Comparison of ENCODE assay signal across 24 mouse cellular contexts in genomic region chr3:68105081-68105685, GRCm38 (mm10). TPM values are rescaled to one million over a fixed set of nuclear protein-coding genes. Genes with fewer than 3 reads are reported as not detected.
DNase-seq lines count a peak whose midpoint lies in the region; ATAC-seq and TF ChIP-seq lines count a peak whose summit lies in the region.
"Had no signal": no experiment of that assay in that cellular context is flagged by ENCODE, and none has a peak within 500 bp of the region (broad histone marks: within the 10 kb centered on the region; RNA-seq: fewer than 3 reads in every experiment).

No protein-coding gene starts in this region.

- DNase-seq in hindbrain, embryonic 14.5 days (ENCODE audit: low spot score), result no peak
- no peak for DNase-seq in hindbrain, embryonic 11.5 days (ENCODE audit: low spot score)
- DNase-seq in midbrain, postnatal 0 days (ENCODE audit: low spot score), result peak; percentile 44
- DNase-seq in brain, embryonic 14.5 days (ENCODE audit: low read depth), result peak; percentile 59
- peak; percentile 36 for DNase-seq in hindbrain, postnatal 0 days (ENCODE audit: low spot score)
- DNase-seq in lung, postnatal 0 days (ENCODE audit: low spot score), result no peak
- DNase-seq in left cerebral cortex, adult 9 months (ENCODE audit: low spot score in 2 of 2), result no peak
- DNase-seq: adrenal gland, adult 8-10 months; adrenal gland, postnatal 25 days; cerebellum, adult 18-20 months; cerebellum, adult 9-10 months; cerebellum, postnatal 14 days; gastrocnemius, postnatal 25 days; heart, adult 18-20 months; heart, postnatal 10 days; heart, postnatal 36 days had no signal

- no peak overlapping the region for H3K9ac ChIP-seq in hindbrain, embryonic 14.5 days
- no peak overlapping the region for H3K9ac ChIP-seq in hindbrain, embryonic 11.5 days (ENCODE audit: low read depth, low read length)
- no peak overlapping the region for H3K9ac ChIP-seq in midbrain, postnatal 0 days (replicated peaks; ENCODE audit: low read length, poor library complexity, severe bottlenecking)
- H3K9ac ChIP-seq in midbrain, embryonic 16.5 days (ENCODE audit: low read depth, low read length), result no peak overlapping the region
- H3K9ac ChIP-seq in hindbrain, postnatal 0 days (replicated peaks; ENCODE audit: low read length), result no peak overlapping the region
- H3K9ac ChIP-seq in lung, postnatal 0 days (replicated peaks; ENCODE audit: low read depth), result no peak overlapping the region
- H3K9ac ChIP-seq: forebrain, embryonic 15.5 days; heart, embryonic 12.5 days; heart, embryonic 15.5 days; hindbrain, embryonic 15.5 days had no signal

- no peak for TF ChIP-seq POLR2A in brain, embryonic 14.5 days (IDR thresholded peaks at IDR 0.05; ENCODE audit: borderline replicate concordance, extremely low read depth, insufficient read depth, insufficient read length, poor library complexity, severe bottlenecking)

- no peak overlapping the region for H3K4me2 ChIP-seq in hindbrain, embryonic 14.5 days (replicated peaks)
- H3K4me2 ChIP-seq in hindbrain, embryonic 11.5 days (replicated peaks; ENCODE audit: low read depth, low read length), result no peak overlapping the region
- H3K4me2 ChIP-seq in midbrain, postnatal 0 days (ENCODE audit: low read depth, low read length, poor library complexity, severe bottlenecking), result no peak overlapping the region
- no peak overlapping the region for H3K4me2 ChIP-seq in midbrain, embryonic 16.5 days (ENCODE audit: low read length)
- H3K4me2 ChIP-seq in hindbrain, postnatal 0 days (ENCODE audit: low read depth, low read length), result no peak overlapping the region
- no peak overlapping the region for H3K4me2 ChIP-seq in lung, postnatal 0 days (replicated peaks; ENCODE audit: low read depth, low read length)
- H3K4me2 ChIP-seq: forebrain, embryonic 15.5 days; heart, embryonic 12.5 days; heart, embryonic 15.5 days; hindbrain, embryonic 15.5 days had no signal

- no peak overlapping the region for H3K4me3 ChIP-seq in hindbrain, embryonic 14.5 days (replicated peaks; ENCODE audit: low read length)
- H3K4me3 ChIP-seq in hindbrain, embryonic 11.5 days (ENCODE audit: low read depth, low read length), result no peak overlapping the region
- no peak overlapping the region for H3K4me3 ChIP-seq in midbrain, postnatal 0 days (ENCODE audit: low read depth, low read length)
- H3K4me3 ChIP-seq in midbrain, embryonic 16.5 days (ENCODE audit: low read depth, low read length), result no peak overlapping the region
- H3K4me3 ChIP-seq in hindbrain, postnatal 0 days (ENCODE audit: low read length), result no peak overlapping the region
- H3K4me3 ChIP-seq in lung, postnatal 0 days (ENCODE audit: low read depth, low read length), result no peak overlapping the region
- H3K4me3 ChIP-seq: forebrain, embryonic 10.5 days; forebrain, embryonic 15.5 days; heart, embryonic 12.5 days; heart, embryonic 15.5 days; hindbrain, embryonic 15.5 days had no signal

- 0 out of 2 replicates have a peak overlapping the region, but pooled peaks have one; percentile 38 for H3K27ac ChIP-seq in hindbrain, embryonic 14.5 days
- H3K27ac ChIP-seq in hindbrain, embryonic 11.5 days (ENCODE audit: low read depth, low read length), result no peak overlapping the region
- no peak overlapping the region for H3K27ac ChIP-seq in midbrain, postnatal 0 days (ENCODE audit: low read depth, low read length)
- H3K27ac ChIP-seq in midbrain, embryonic 16.5 days (ENCODE audit: low read length), result no peak overlapping the region
- H3K27ac ChIP-seq in hindbrain, postnatal 0 days, result no peak overlapping the region
- no peak overlapping the region for H3K27ac ChIP-seq in lung, postnatal 0 days (ENCODE audit: low read length)
- H3K27ac ChIP-seq: forebrain, embryonic 10.5 days; forebrain, embryonic 15.5 days; heart, embryonic 15.5 days; hindbrain, embryonic 15.5 days had no signal

- H3K4me1 ChIP-seq in hindbrain, embryonic 14.5 days (replicated peaks; ENCODE audit: control insufficient read depth, insufficient read depth, low read length), result peaks cover 10% of the 10 kb centered on the region; the same call in 1 of the 2 replicates
- no peaks in the 10 kb centered on the region for H3K4me1 ChIP-seq in hindbrain, embryonic 11.5 days (replicated peaks; ENCODE audit: control insufficient read depth, insufficient read depth, low read length)
- H3K4me1 ChIP-seq in midbrain, postnatal 0 days (ENCODE audit: insufficient read depth, low read length), result no peaks in the 10 kb centered on the region
- H3K4me1 ChIP-seq in midbrain, embryonic 16.5 days (ENCODE audit: control insufficient read depth, insufficient read depth, low read length), result peaks cover 5% of the 10 kb centered on the region; the same call in 1 of the 2 replicates
- no peaks in the 10 kb centered on the region for H3K4me1 ChIP-seq in hindbrain, postnatal 0 days (ENCODE audit: insufficient read depth, low read length)
- no peaks in the 10 kb centered on the region for H3K4me1 ChIP-seq in lung, postnatal 0 days (ENCODE audit: insufficient read depth, low read depth, low read length)
- H3K4me1 ChIP-seq: forebrain, embryonic 10.5 days; heart, embryonic 12.5 days; heart, embryonic 15.5 days; hindbrain, embryonic 15.5 days had no signal

- ATAC-seq in hindbrain, embryonic 14.5 days (ENCODE audit: low FRiP score), result peak; percentile 75; the same call in 1 of the 2 replicates
- no peak for ATAC-seq in hindbrain, embryonic 11.5 days (ENCODE audit: low FRiP score)
- ATAC-seq in midbrain, postnatal 0 days (ENCODE audit: low FRiP score), result no peak
- no peak for ATAC-seq in midbrain, embryonic 16.5 days
- no peak for ATAC-seq in hindbrain, postnatal 0 days
- no peak for ATAC-seq in lung, postnatal 0 days
- ATAC-seq: CD4-positive, CD25-positive, alpha-beta regulatory T cell, adult 4 months; forebrain, embryonic 15.5 days; inflammation-experienced regulatory T-cells, adult 6 months had no signal

- TF ChIP-seq EP300 in lung, postnatal 0 days (IDR thresholded peaks at IDR 0.05), result no peak

- H3K9me3 ChIP-seq in hindbrain, embryonic 14.5 days (ENCODE audit: control insufficient read depth, low read length), result no peaks in the 10 kb centered on the region
- no peaks in the 10 kb centered on the region for H3K9me3 ChIP-seq in hindbrain, embryonic 11.5 days (ENCODE audit: control insufficient read depth, low read length)
- no peaks in the 10 kb centered on the region for H3K9me3 ChIP-seq in midbrain, postnatal 0 days (ENCODE audit: low read length)
- H3K9me3 ChIP-seq in midbrain, embryonic 16.5 days (replicated peaks; ENCODE audit: control insufficient read depth, low read length, poor library complexity, severe bottlenecking), result no peaks in the 10 kb centered on the region
- H3K9me3 ChIP-seq in hindbrain, postnatal 0 days (ENCODE audit: low read length), result no peaks in the 10 kb centered on the region
- no peaks in the 10 kb centered on the region for H3K9me3 ChIP-seq in lung, postnatal 0 days (ENCODE audit: low read length)
- H3K9me3 ChIP-seq: forebrain, embryonic 10.5 days; forebrain, embryonic 15.5 days; heart, embryonic 12.5 days; heart, embryonic 15.5 days; hindbrain, embryonic 15.5 days had no signal

- H3K27me3 ChIP-seq in hindbrain, embryonic 14.5 days (ENCODE audit: control insufficient read depth, insufficient read depth, low read length), result no peaks in the 10 kb centered on the region
- no peaks in the 10 kb centered on the region for H3K27me3 ChIP-seq in hindbrain, embryonic 11.5 days (ENCODE audit: control insufficient read depth, insufficient read depth, low read length)
- H3K27me3 ChIP-seq in midbrain, postnatal 0 days (ENCODE audit: insufficient read depth, low read length), result no peaks in the 10 kb centered on the region
- H3K27me3 ChIP-seq in midbrain, embryonic 16.5 days (ENCODE audit: control insufficient read depth, insufficient read depth, low read depth, low read length), result no peaks in the 10 kb centered on the region
- no peaks in the 10 kb centered on the region for H3K27me3 ChIP-seq in hindbrain, postnatal 0 days (ENCODE audit: insufficient read depth, low read length)
- no peaks in the 10 kb centered on the region for H3K27me3 ChIP-seq in lung, postnatal 0 days (replicated peaks; ENCODE audit: insufficient read depth, low read length)
- H3K27me3 ChIP-seq: forebrain, embryonic 15.5 days; heart, embryonic 12.5 days; heart, embryonic 15.5 days; hindbrain, embryonic 15.5 days had no signal

- no peak for TF ChIP-seq CTCF in midbrain, postnatal 0 days (IDR thresholded peaks at IDR 0.05)
- no peak for TF ChIP-seq CTCF in brain, embryonic 14.5 days (IDR thresholded peaks at IDR 0.05; ENCODE audit: borderline replicate concordance, extremely low read depth, insufficient read depth, insufficient read length)
- TF ChIP-seq CTCF in hindbrain, postnatal 0 days (IDR thresholded peaks at IDR 0.05; ENCODE audit: low read depth), result no peak
- no peak for TF ChIP-seq CTCF in lung, postnatal 0 days (IDR thresholded peaks at IDR 0.05)

- WGBS in hindbrain, embryonic 14.5 days, result 43% methylated on average over 2 of the region's 2 CpGs
- WGBS in hindbrain, embryonic 11.5 days, result 67% methylated on average over 2 of the region's 2 CpGs
- 46% methylated on average over 2 of the region's 2 CpGs for WGBS in midbrain, postnatal 0 days
- WGBS in midbrain, embryonic 16.5 days, result 53% methylated on average over 2 of the region's 2 CpGs
- WGBS in hindbrain, postnatal 0 days, result 25% methylated on average over 2 of the region's 2 CpGs
- WGBS in lung, postnatal 0 days, result 60% methylated on average over 2 of the region's 2 CpGs

- no peaks in the 10 kb centered on the region for H3K36me3 ChIP-seq in hindbrain, embryonic 14.5 days (replicated peaks; ENCODE audit: control insufficient read depth, insufficient read depth)
- H3K36me3 ChIP-seq in hindbrain, embryonic 11.5 days (ENCODE audit: control insufficient read depth, insufficient read depth, low read length), result no peaks in the 10 kb centered on the region
- H3K36me3 ChIP-seq in midbrain, postnatal 0 days (ENCODE audit: insufficient read depth, low read length), result no peaks in the 10 kb centered on the region
- H3K36me3 ChIP-seq in midbrain, embryonic 16.5 days (ENCODE audit: control insufficient read depth, insufficient read depth, low read length), result no peaks in the 10 kb centered on the region
- no peaks in the 10 kb centered on the region for H3K36me3 ChIP-seq in hindbrain, postnatal 0 days (ENCODE audit: insufficient read depth, low read length)
- no peaks in the 10 kb centered on the region for H3K36me3 ChIP-seq in lung, postnatal 0 days (ENCODE audit: insufficient read depth, low read length)
- H3K36me3 ChIP-seq: forebrain, embryonic 10.5 days; forebrain, embryonic 15.5 days; heart, embryonic 12.5 days; heart, embryonic 15.5 days; hindbrain, embryonic 15.5 days had no signal

RNA-seq across cellular contexts. Expression of gene Schip1, which starts 40.6 kb away (rescaled TPM):
- polyA plus RNA-seq in hindbrain, embryonic 14.5 days (2014; fragmentation: Nextera tagmentation; extraction: Ambion mirVana), result 163 and 172 TPM in 2 replicates
- 113 and 115 TPM in 2 replicates for polyA plus RNA-seq in hindbrain, embryonic 11.5 days (2014; fragmentation: Nextera tagmentation; extraction: Ambion mirVana)
- 105 and 108 TPM in 2 replicates for total RNA-seq in midbrain, postnatal 0 days (2014; rRNA removed)
- 154 and 157 TPM in 2 replicates for polyA plus RNA-seq in midbrain, postnatal 0 days (2015; fragmentation: Nextera tagmentation; extraction: Ambion mirVana)
- 143 and 147 TPM in 2 replicates for polyA plus RNA-seq in midbrain, embryonic 16.5 days (2015; fragmentation: Nextera tagmentation; extraction: Ambion mirVana)
- 80.3 and 80.7 TPM in 2 replicates for polyA plus RNA-seq in brain, embryonic 14.5 days (2012; rRNA removed)
- 94.3 and 128 TPM in 2 replicates for total RNA-seq in hindbrain, postnatal 0 days (2014; rRNA removed)
- polyA plus RNA-seq in hindbrain, postnatal 0 days (2015; fragmentation: Nextera tagmentation; extraction: Ambion mirVana), result 163 and 164 TPM in 2 replicates
- polyA plus RNA-seq in lung, postnatal 0 days (2015; fragmentation: Nextera tagmentation; extraction: Ambion mirVana), result 52.2 and 56.8 TPM in 2 replicates
- polyA plus RNA-seq: CD4-positive, CD25-positive, alpha-beta regulatory T cell, adult 4 months had no signal

Comparison
In these comparisons a context has a peak if more than half of its experiments do, and no peak if none do; other contexts are left out.
1. DNase-seq: peak in midbrain, postnatal 0 days (single experiment), brain, embryonic 14.5 days (single experiment) and hindbrain, postnatal 0 days (single experiment); none in hindbrain, embryonic 14.5 days (single experiment), hindbrain, embryonic 11.5 days (single experiment), lung, postnatal 0 days (single experiment) and left cerebral cortex, adult 9 months (0 of 2).